Mouse (Mus musculus) CH12.LX (cell line): Measurements from ENCODE around the gene Fpgs. TPM values are rescaled to one million over a fixed set of nuclear protein-coding genes. Genes with fewer than 3 reads are reported as not detected.

ENCODE experiments used
- DNase-seq: peaks from one replicate; pipeline ENCODE4 v3.0.0-alpha.2; 2013; ENCODE audit errors: extremely low read depth
- H3K27ac ChIP-seq: 2 replicates; pipeline ENCODE4 v1.5.1; 2012; ENCODE audit warnings: low read depth, mild to moderate bottlenecking, control low read depth, moderate library complexity; ENCODE audit not compliant: insufficient read depth
- H3K27me3 ChIP-seq: replicated peaks from 2 replicates; pipeline ENCODE3; 2012; ENCODE audit warnings: inconsistent platforms
- H3K36me3 ChIP-seq, 2 experiments: replicated peaks in 1 of 2; 2 replicates each; pipeline versions ENCODE3 to v1.6.1; 2012; ENCODE audit warnings: inconsistent platforms in 1 of 2, low read length in 1 of 2, mild to moderate bottlenecking in 1 of 2, mixed read lengths in 1 of 2, moderate library complexity in 1 of 2; ENCODE audit not compliant: control insufficient read depth in 1 of 2, insufficient read depth in 1 of 2
- H3K4me1 ChIP-seq, 2 experiments: 2 replicates each; pipeline ENCODE4 v1.6.1; 2012; ENCODE audit warnings: inconsistent platforms in 1 of 2, moderate library complexity in 1 of 2; ENCODE audit not compliant: insufficient read depth in 2 of 2, control insufficient read depth in 1 of 2
- H3K4me2 ChIP-seq: 2 replicates; pipeline ENCODE4 v1.6.1; 2012; ENCODE audit warnings: low read depth, mild to moderate bottlenecking, control low read depth; ENCODE audit not compliant: poor library complexity, insufficient read depth, severe bottlenecking
- H3K4me3 ChIP-seq, 3 experiments: fragments of 150-350 bp in 1 of 3; sonication (generic) in 1 of 3; replicated peaks in 1 of 3; 2 replicates each; pipeline versions ENCODE3 to v1.5.1; 2011 to 2012; ENCODE audit warnings: low read depth in 2 of 3, low read length in 2 of 3, mild to moderate bottlenecking in 2 of 3, moderate library complexity in 2 of 3, control low read depth in 1 of 3, improper control_type of control experiment in 1 of 3, inconsistent platforms in 1 of 3, mixed read lengths in 1 of 3; ENCODE audit not compliant: poor library complexity in 1 of 3
- H3K79me2 ChIP-seq: replicated peaks from 2 replicates; pipeline ENCODE4 v1.6.1; 2012; ENCODE audit warnings: mild to moderate bottlenecking, moderate library complexity; ENCODE audit not compliant: control insufficient read depth, poor library complexity, insufficient read depth, severe bottlenecking; ENCODE audit errors: extremely low read depth
- H3K9ac ChIP-seq: 2 replicates; pipeline ENCODE4 v1.6.1; 2012; ENCODE audit warnings: low read depth, mild to moderate bottlenecking, control low read depth, moderate library complexity; ENCODE audit not compliant: insufficient read depth
- H3K9me3 ChIP-seq: replicated peaks from 2 replicates; pipeline ENCODE3; 2012; ENCODE audit warnings: low read length, inconsistent platforms, mixed read lengths
- BHLHE40 ChIP-seq: IDR thresholded peaks from 2 replicates; pipeline ENCODE4 v1.6.1; 2011; ENCODE audit warnings: mild to moderate bottlenecking, low read depth, low read length, improper control_type of control experiment
- ELF1 ChIP-seq: IDR thresholded peaks from 2 replicates; pipeline ENCODE4 v1.6.1; 2014; ENCODE audit warnings: low read depth, mild to moderate bottlenecking, inconsistent platforms, low read length, improper control_type of control experiment
- EP300 ChIP-seq: IDR thresholded peaks from 2 replicates; pipeline ENCODE4 v1.6.1; 2011; ENCODE audit warnings: low read length, improper control_type of control experiment
- ETS1 ChIP-seq: conservative IDR thresholded peaks from 2 replicates; pipeline ENCODE4 v1.6.1; 2012; ENCODE audit warnings: low read depth, mild to moderate bottlenecking, inconsistent platforms, low read length, improper control_type of control experiment, moderate library complexity
- GABPA ChIP-seq: IDR thresholded peaks from 2 replicates; pipeline ENCODE4 v1.6.1; 2012; ENCODE audit warnings: low read depth, low read length, improper control_type of control experiment, inconsistent platforms; ENCODE audit not compliant: insufficient replicate concordance
- HCFC1 ChIP-seq: IDR thresholded peaks from 2 replicates; pipeline ENCODE4 v1.6.1; 2012; ENCODE audit warnings: low read depth, mild to moderate bottlenecking, inconsistent platforms, low read length, improper control_type of control experiment
- IRF4 ChIP-seq: IDR thresholded peaks from 2 replicates; pipeline ENCODE4 v1.6.1; 2014; ENCODE audit warnings: low read depth, mild to moderate bottlenecking, inconsistent platforms, low read length, improper control_type of control experiment
- JUND ChIP-seq: conservative IDR thresholded peaks from 2 replicates; pipeline ENCODE4 v1.6.1; 2011; ENCODE audit warnings: low read depth, low read length, improper control_type of control experiment
- KAT2A ChIP-seq: IDR thresholded peaks from 2 replicates; pipeline ENCODE4 v1.6.1; 2012; ENCODE audit warnings: low read length, improper control_type of control experiment, inconsistent platforms; ENCODE audit not compliant: insufficient replicate concordance
- MAZ ChIP-seq: IDR thresholded peaks from 2 replicates; pipeline ENCODE4 v1.6.1; 2012; ENCODE audit warnings: low read depth, mild to moderate bottlenecking, inconsistent platforms, low read length, improper control_type of control experiment, moderate library complexity
- MYC ChIP-seq: IDR thresholded peaks from 2 replicates; pipeline ENCODE4 v1.6.1; 2011; ENCODE audit warnings: low read depth, mild to moderate bottlenecking, improper control_type of control experiment, low read length
- NELFE ChIP-seq: IDR thresholded peaks from 2 replicates; pipeline ENCODE4 v1.6.1; 2011; ENCODE audit warnings: low read depth, low read length, improper control_type of control experiment
- POLR2AphosphoS2 ChIP-seq: IDR thresholded peaks from 2 replicates; pipeline ENCODE4 v1.6.1; 2011; ENCODE audit warnings: low read depth, low read length, improper control_type of control experiment
- RAD21 ChIP-seq: IDR thresholded peaks from 2 replicates; pipeline ENCODE4 v1.6.1; 2011; ENCODE audit warnings: low read depth, mild to moderate bottlenecking, low read length, improper control_type of control experiment, moderate library complexity
- RCOR1 ChIP-seq: conservative IDR thresholded peaks from 2 replicates; pipeline ENCODE4 v1.6.1; 2012; ENCODE audit warnings: low read depth, mild to moderate bottlenecking, inconsistent platforms, low read length, improper control_type of control experiment
- SMC3 ChIP-seq: IDR thresholded peaks from 2 replicates; pipeline ENCODE4 v1.6.1; 2011; ENCODE audit warnings: low read depth, low read length, improper control_type of control experiment
- USF1 ChIP-seq: IDR thresholded peaks from 2 replicates; pipeline ENCODE4 v1.6.1; 2014; ENCODE audit warnings: low read depth, mild to moderate bottlenecking, inconsistent platforms, low read length, improper control_type of control experiment
- USF2 ChIP-seq: conservative IDR thresholded peaks from 2 replicates; pipeline ENCODE4 v1.6.1; 2011; ENCODE audit warnings: low read depth, low read length, improper control_type of control experiment
- ZKSCAN1 ChIP-seq: IDR thresholded peaks from 2 replicates; pipeline ENCODE4 v1.6.1; 2012; ENCODE audit warnings: low read depth, inconsistent platforms, low read length, improper control_type of control experiment, borderline replicate concordance
- ZMIZ1 ChIP-seq: IDR thresholded peaks from 2 replicates; pipeline ENCODE4 v1.6.1; 2012; ENCODE audit warnings: low read depth, mild to moderate bottlenecking, inconsistent platforms, low read length, improper control_type of control experiment
- dilution Hi-C: fragments of 300-500 bp; cut with MboI; formaldehyde crosslinking; loops from 2 replicates; pipeline ENCODE4 v1.14.3; 2020; ENCODE audit warnings: low sequenced_read_pairs; ENCODE audit not compliant: extremely low pct_unique_long_range_greater_than_20kb, extremely low pct_ligation_motif_present
- in situ Hi-C: fragments of 300-500 bp; cut with MboI; formaldehyde crosslinking; loops from 3 replicates; pipeline ENCODE4 v1.14.3; 2019; ENCODE audit warnings: low sequenced_read_pairs, low pct_ligation_motif_present, low pct_unique_long_range_greater_than_20kb, mixed read lengths
- polyA plus RNA-seq: library from polyadenylated mRNA; unstranded; fragments of >175 nt; gene quantifications from 2 replicates; pipeline ENCODE4 v1.2.1, GENCODE M21; 2012; ENCODE audit warnings: low read depth; ENCODE audit not compliant: insufficient read length
- total RNA-seq, 2 experiments: library from RNA; depleted of rRNA; stranded (reverse); fragments of 300-350 nt in 1 of 2; fragments of >200 nt in 1 of 2; gene quantifications; 2 replicates each; pipeline ENCODE4 v1.2.3; 2012 to 2014

Fpgs gene
- total and polyA plus RNA-seq, 3 experiments = 31.8 to 59.2 (median 41.8) TPM

GRCm38 (mm10) chr2:32655826-32656225, 48.1 kb downstream of the Fpgs start (continued):
- TF ChIP-seq KAT2A (no peak), USF1 (no peak), HCFC1 (peak; percentile 35; the same call in 1 of the 2 replicates), ZMIZ1 (no peak), MAZ (no peak), USF2 (no peak), RCOR1 (no peak), NELFE (no peak), GABPA (no peak), BHLHE40 (peak; percentile 53)

- Histone ChIP-seq H3K4me1 (peaks cover 13 to 33% of the 10 kb centered on the region in 2 experiments), H3K4me3 (peak overlapping the region in 1 of 3 experiments; percentile 15), H3K9ac (no peak overlapping the region), H3K27ac (peak overlapping the region; percentile 26; the same call in 1 of the 2 replicates)
- dilution Hi-C loops (no loop called here), in situ Hi-C loops (no loop called here)
- TF ChIP-seq IRF4 (no peak), BHLHE40 (no peak), HCFC1 (no peak), MYC (no peak), JUND (no peak), POLR2AphosphoS2 (no peak), NELFE (no peak), ETS1 (no peak), SMC3 (no peak), EP300 (no peak), KAT2A (no peak), ZKSCAN1 (no peak), ELF1 (no peak), USF2 (no peak), RAD21 (no peak)
- TF ChIP-seq, all 38 proteins: peak for 0
- Histone ChIP-seq H3K27me3 (no peaks in the 10 kb centered on the region), H3K4me2 (no peak overlapping the region), H3K36me3 (no peaks in the 10 kb centered on the region), H3K79me2 (no peaks in the 10 kb centered on the region), H3K9me3 (no peaks in the 10 kb centered on the region)
- no peak for DNase-seq
These were observed 48.6 kb downstream of the Fpgs start for GRCm38 (mm10) chr2:32655394-32655744.
